Mouse (Mus musculus) heart, embryonic 11.5 days (tissue): Measurements from ENCODE around the gene Olfr355. TPM values are rescaled to one million over a fixed set of nuclear protein-coding genes. Genes with fewer than 3 reads are reported as not detected.

Experiments used
- ATAC-seq: fragments of 200-750 bp; cut with Nextera tagmentation; replicated peaks from 2 replicates; pipeline ENCODE4 v1.8.0; 2017; ENCODE audit warnings: moderate library complexity; ENCODE audit not compliant: insufficient number of reproducible peaks, low FRiP score, low TSS enrichment
- H3K27ac ChIP-seq: fragments of 300-500 bp; sonication (generic); 2 replicates; pipeline ENCODE4 v1.5.1; 2014; ENCODE audit warnings: mild to moderate bottlenecking, low read depth, low read length
- H3K27me3 ChIP-seq: fragments of 300-500 bp; sonication (generic); 2 replicates; pipeline ENCODE4 v1.6.1; 2014; ENCODE audit warnings: mild to moderate bottlenecking, low read length, mixed read lengths; ENCODE audit not compliant: control insufficient read depth, insufficient read depth
- H3K36me3 ChIP-seq: fragments of 300-500 bp; sonication (generic); 2 replicates; pipeline ENCODE4 v1.6.1; 2014; ENCODE audit warnings: mild to moderate bottlenecking, low read length, moderate library complexity, mixed read lengths; ENCODE audit not compliant: control insufficient read depth, insufficient read depth
- H3K4me1 ChIP-seq: fragments of 300-500 bp; sonication (generic); 2 replicates; pipeline ENCODE4 v1.6.1; 2014; ENCODE audit warnings: low read length; ENCODE audit not compliant: control insufficient read depth, insufficient read depth
- H3K4me2 ChIP-seq: fragments of 300-500 bp; sonication (generic); 2 replicates; pipeline ENCODE4 v1.6.1; 2014; ENCODE audit warnings: mild to moderate bottlenecking, moderate library complexity
- H3K4me3 ChIP-seq: fragments of 300-500 bp; sonication (generic); 2 replicates; pipeline ENCODE4 v1.5.1; 2014; ENCODE audit warnings: low read depth, low read length
- H3K9ac ChIP-seq: fragments of 300-500 bp; sonication (generic); 2 replicates; pipeline ENCODE4 v1.6.1; 2014; ENCODE audit warnings: mild to moderate bottlenecking, low read depth, low read length, moderate library complexity
- H3K9me3 ChIP-seq: fragments of 300-500 bp; sonication (generic); replicated peaks from 2 replicates; pipeline ENCODE4 v1.6.1; 2016; ENCODE audit warnings: low read length; ENCODE audit not compliant: control insufficient read depth
- WGBS: fragments of 180-500 bp; shearing (Covaris S2); extraction: QIAGEN DNeasy Blood & Tissue Kit; methylation state at CpG from one replicate; pipeline ENCODE4 v1.1.7; 2014; ENCODE audit not compliant: insufficient replicate concordance; 5-methylcytosine and 5-hydroxymethylcytosine counted together
- polyA plus RNA-seq: library from polyadenylated mRNA; unstranded; fragments of >200 nt; fragmentation: Nextera tagmentation; extraction: Ambion mirVana; gene quantifications from 2 replicates; pipeline ENCODE4 v1.2.1, GENCODE M21; 2014

Olfr355 gene
- polyA plus RNA-seq: not detected in 2 replicates

- Histone ChIP-seq H3K4me3 (no peak within 1 kb of the TSS), H3K4me2 (no peak within 1 kb of the TSS), H3K27ac (no peak within 1 kb of the TSS), H3K9ac (no peak within 1 kb of the TSS), H3K9me3 (0 out of 2 replicates have a peak, but pooled peaks cover 3% of the 10 kb centered on the region), H3K27me3 (no peaks in the 10 kb centered on the region), H3K4me1 (no peaks in the 10 kb centered on the region), H3K36me3 (no peaks in the 10 kb centered on the region)
- ATAC-seq: no peak
These were observed at the start of gene Olfr355 for GRCm38 (mm10) chr2:36928797-36929196. TSS of gene Olfr355 (minus strand) at chr2:36928897.

- H3K4me3 ChIP-seq: no peak within 1 kb of the TSS
- H3K27ac ChIP-seq: no peak within 1 kb of the TSS
- 68% methylated on average over 2 of the region's 2 CpGs for WGBS
- no peak within 1 kb of the TSS for H3K4me2 ChIP-seq
- H3K36me3 ChIP-seq: no peaks in the 10 kb centered on the region
- no peak for ATAC-seq
- H3K27me3 ChIP-seq: no peaks in the 10 kb centered on the region
- peaks cover 5% of the 10 kb centered on the region for H3K9me3 ChIP-seq
- no peaks in the 10 kb centered on the region for H3K4me1 ChIP-seq
- H3K9ac ChIP-seq: no peak within 1 kb of the TSS
These were observed 8.1 kb upstream of the Olfr355 start, which contains the start of gene Olfr356 for GRCm38 (mm10) chr2:36936821-36937220. TSS of gene Olfr356 (plus strand) at chr2:36937121.

GRCm38 (mm10) chr2:36905380-36905779 lies 23.3 kb downstream of the Olfr355 start, which contains the start of gene Olfr354:
TSS of gene Olfr354 (plus strand) at chr2:36905680.
- H3K27me3 ChIP-seq: no peaks in the 10 kb centered on the region
- H3K4me3 ChIP-seq: no peak within 1 kb of the TSS
- no peak within 1 kb of the TSS for H3K4me2 ChIP-seq
- no peak within 1 kb of the TSS for H3K9ac ChIP-seq
- H3K27ac ChIP-seq: no peak within 1 kb of the TSS
- H3K9me3 ChIP-seq: no peaks in the 10 kb centered on the region; the same call in none of the 2 replicates
- H3K36me3 ChIP-seq: no peaks in the 10 kb centered on the region
- ATAC-seq: no peak
- no peaks in the 10 kb centered on the region for H3K4me1 ChIP-seq

- H3K27ac ChIP-seq: no peak overlapping the region
- H3K4me2 ChIP-seq: no peak overlapping the region
- no peak overlapping the region for H3K9ac ChIP-seq
- no peak overlapping the region for H3K4me3 ChIP-seq
- H3K27me3 ChIP-seq: no peaks in the 10 kb centered on the region
- H3K36me3 ChIP-seq: no peaks in the 10 kb centered on the region
- no peak for ATAC-seq
- H3K4me1 ChIP-seq: no peaks in the 10 kb centered on the region
- peaks cover 3% of the 10 kb centered on the region; the same call in 1 of the 2 replicates for H3K9me3 ChIP-seq
These were observed 31.6 kb downstream of the Olfr355 start for GRCm38 (mm10) chr2:36897114-36897513.

- Histone ChIP-seq H3K4me1 (no peaks in the 10 kb centered on the region), H3K9ac (no peak within 1 kb of the TSS), H3K36me3 (no peaks in the 10 kb centered on the region), H3K9me3 (peaks cover 3% of the 10 kb centered on the region; the same call in 1 of the 2 replicates), H3K4me2 (no peak within 1 kb of the TSS), H3K27me3 (no peaks in the 10 kb centered on the region), H3K27ac (no peak within 1 kb of the TSS), H3K4me3 (no peak within 1 kb of the TSS)
- ATAC-seq: no peak
These were observed 35.9 kb downstream of the Olfr355 start, which contains the start of gene Olfr353 for GRCm38 (mm10) chr2:36892836-36893235. TSS of gene Olfr353 (minus strand) at chr2:36892936.

Other genes with a start within 250 kb of the Olfr355 start
- not detected in 2 replicates for gene Olfr346, start 243.1 kb downstream of the Olfr355 start, polyA plus RNA-seq
- gene Olfr347, start 197.0 kb downstream of the Olfr355 start, polyA plus RNA-seq: not detected in 2 replicates
- gene Olfr348, start 144.6 kb downstream of the Olfr355 start, polyA plus RNA-seq: not detected in 2 replicates
- not detected in 2 replicates for gene Olfr50, start 138.4 kb downstream of the Olfr355 start, polyA plus RNA-seq
- gene Olfr3, start 111.9 kb downstream of the Olfr355 start, polyA plus RNA-seq: not detected in 2 replicates
- gene Olfr350, start 82.6 kb downstream of the Olfr355 start, polyA plus RNA-seq: not detected in 2 replicates
- not detected in 2 replicates for gene Olfr351, start 66.2 kb downstream of the Olfr355 start, polyA plus RNA-seq
- gene Olfr352, start 60.4 kb downstream of the Olfr355 start, polyA plus RNA-seq: not detected in 2 replicates
- gene Olfr353, start 36.0 kb downstream of the Olfr355 start, polyA plus RNA-seq: not detected in 2 replicates
- gene Olfr354, start 23.2 kb downstream of the Olfr355 start, polyA plus RNA-seq: not detected in 2 replicates
- not detected in 2 replicates for gene Olfr356, start 8.2 kb upstream of the Olfr355 start, polyA plus RNA-seq
- not detected in 2 replicates for gene Olfr357, start 64.9 kb upstream of the Olfr355 start, polyA plus RNA-seq
- not detected in 2 replicates for gene Olfr358, start 80.4 kb upstream of the Olfr355 start, polyA plus RNA-seq
- not detected in 2 replicates for gene Olfr360, start 136.8 kb upstream of the Olfr355 start, polyA plus RNA-seq
- not detected in 2 replicates for gene Olfr361, start 160.4 kb upstream of the Olfr355 start, polyA plus RNA-seq
- gene Olfr362, start 189.0 kb upstream of the Olfr355 start, polyA plus RNA-seq: not detected in 2 replicates
- not detected in 2 replicates for gene Olfr364-ps1, start 210.4 kb upstream of the Olfr355 start, polyA plus RNA-seq